Mouse (Mus musculus) testis, adult 2 months (tissue): ENCODE results near the gene Minos1.

Experiments
- CTCF ChIP-seq: fragments of 200-500 bp; IDR thresholded peaks from 2 replicates; pipeline ENCODE4 v1.5.1; 2012; ENCODE audit warnings: low read depth, mild to moderate bottlenecking, inconsistent platforms, low read length, moderate library complexity; ENCODE audit not compliant: control insufficient read depth, insufficient read depth, insufficient replicate concordance
- POLR2A ChIP-seq: fragments of 200-500 bp; IDR thresholded peaks from 2 replicates; pipeline ENCODE4 v1.6.1; 2012; ENCODE audit warnings: low read depth, mild to moderate bottlenecking, inconsistent platforms, low read length, moderate library complexity; ENCODE audit not compliant: control insufficient read depth

GRCm38 (mm10) chr4:139092356-139093195 is 38.3 kb downstream of the Minos1 start, which contains the start of gene Nbl1:
- TF ChIP-seq CTCF = no peak
- TF ChIP-seq POLR2A = no peak
